Mouse (Mus musculus): ENCODE results near the gene Padi4. TPM values are rescaled to one million over a fixed set of nuclear protein-coding genes. Genes with fewer than 3 reads are reported as not detected.

The Padi4 gene
- polyA plus RNA-seq, 1 experiment from 2014 or later = 0.06 TPM

DNA sequence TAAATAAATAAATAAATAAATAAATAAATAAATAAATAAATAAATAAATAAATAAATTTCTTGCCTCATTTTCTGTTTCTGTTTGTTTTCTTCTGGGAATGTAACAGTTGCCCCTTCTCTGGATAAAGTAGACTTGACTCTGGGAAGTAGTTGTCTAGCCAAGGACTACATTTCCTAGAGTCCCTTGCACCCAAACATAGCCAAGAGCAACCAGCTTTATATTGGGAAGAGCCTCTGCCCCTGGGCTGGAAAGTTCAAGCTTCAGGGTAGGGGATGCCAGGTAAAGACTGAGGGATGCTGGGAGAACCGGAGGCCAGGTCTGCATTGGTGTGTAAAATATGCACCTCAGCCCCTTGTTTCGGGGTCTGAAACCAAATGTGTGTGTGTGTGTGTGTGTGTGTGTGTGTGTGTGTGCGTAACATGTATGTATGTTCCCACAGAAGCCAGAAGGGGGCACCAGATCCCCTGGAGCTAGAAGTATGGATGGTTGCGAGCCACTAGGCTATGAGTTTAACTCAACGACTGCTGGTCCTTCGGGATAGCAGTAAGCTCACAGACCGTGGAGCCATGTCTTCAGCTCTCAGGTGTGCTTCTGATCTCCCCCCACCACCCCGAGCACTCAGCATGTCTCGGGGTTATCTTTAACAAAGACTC is 10.4 kb upstream of the Padi4 start:
- H3K27me3 ChIP-seq = no peaks in the 10 kb centered on the region
- H3K4me3 ChIP-seq = no peak overlapping the region
- H3K9me3 ChIP-seq = 0 out of 2 replicates have a peak, but pooled peaks cover 2% of the 10 kb centered on the region
- no peaks in the 10 kb centered on the region for H3K4me1 ChIP-seq
- no peak overlapping the region for H3K9ac ChIP-seq
- no peak for ATAC-seq (ENCODE audit: low FRiP score, low read depth)
- H3K36me3 ChIP-seq = no peaks in the 10 kb centered on the region
- WGBS = 93% methylated on average over 9 of the region's 9 CpGs
- H3K27ac ChIP-seq = no peak overlapping the region
- no peak overlapping the region for H3K4me2 ChIP-seq (replicated peaks)

DNA sequence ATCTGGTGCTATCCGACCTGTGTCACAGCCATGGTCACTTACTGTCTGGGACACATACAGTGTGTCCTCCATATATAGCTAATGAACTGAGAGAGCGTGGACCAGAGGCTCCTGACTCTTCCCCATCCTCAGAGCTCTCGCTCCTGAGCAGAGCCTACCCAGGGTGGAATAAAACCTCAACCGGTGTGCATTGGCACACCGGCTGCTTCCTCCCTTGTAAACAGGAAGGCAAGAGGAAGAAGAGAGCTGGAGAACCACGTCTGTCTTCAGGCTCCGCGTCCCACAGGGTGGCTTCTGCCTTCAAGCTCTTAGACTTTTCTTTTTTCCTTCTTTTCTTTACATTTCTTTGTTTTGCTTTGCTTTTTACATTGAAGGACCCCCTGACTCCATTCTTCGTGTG is 8.8 kb upstream of the Padi4 start:
- WGBS = 87% methylated on average over 9 of the region's 9 CpGs
- ATAC-seq (ENCODE audit: low FRiP score, low read depth) = no peak

DNA sequence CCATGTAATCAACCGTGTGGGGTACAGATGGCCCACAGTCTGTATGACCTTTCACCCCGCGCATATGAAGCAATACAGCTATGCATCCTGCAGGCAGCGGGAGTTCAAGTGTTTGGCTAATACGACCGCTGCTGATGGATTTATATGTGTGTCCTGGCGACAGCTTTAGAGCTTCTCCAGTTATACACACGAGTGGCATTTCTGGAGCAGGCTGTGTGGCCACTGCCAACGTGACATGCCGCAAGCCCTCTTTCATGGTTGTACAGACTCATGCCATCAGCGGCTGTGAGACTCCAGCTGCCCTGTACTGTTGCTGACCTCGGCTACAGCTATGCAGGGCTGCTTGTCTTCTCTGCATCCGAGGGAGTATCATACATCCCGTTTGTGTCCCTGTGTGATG is 6.5 kb upstream of the Padi4 start:
- 0 out of 2 replicates have a peak, but pooled peaks have one; percentile 24 for ATAC-seq (ENCODE audit: low FRiP score, low read depth)
- 76% methylated on average over 14 of the region's 14 CpGs for WGBS

More for the DNA sequence above, 8.8 kb upstream of the Padi4 start:
- Histone ChIP-seq H3K36me3 (no peaks in the 10 kb centered on the region), H3K4me2 (replicated peaks) (no peak overlapping the region), H3K9ac (no peak overlapping the region), H3K9me3 (0 out of 2 replicates have a peak, but pooled peaks cover 2% of the 10 kb centered on the region), H3K4me3 (no peak overlapping the region), H3K27me3 (no peaks in the 10 kb centered on the region), H3K27ac (no peak overlapping the region), H3K4me1 (no peaks in the 10 kb centered on the region)

DNA sequence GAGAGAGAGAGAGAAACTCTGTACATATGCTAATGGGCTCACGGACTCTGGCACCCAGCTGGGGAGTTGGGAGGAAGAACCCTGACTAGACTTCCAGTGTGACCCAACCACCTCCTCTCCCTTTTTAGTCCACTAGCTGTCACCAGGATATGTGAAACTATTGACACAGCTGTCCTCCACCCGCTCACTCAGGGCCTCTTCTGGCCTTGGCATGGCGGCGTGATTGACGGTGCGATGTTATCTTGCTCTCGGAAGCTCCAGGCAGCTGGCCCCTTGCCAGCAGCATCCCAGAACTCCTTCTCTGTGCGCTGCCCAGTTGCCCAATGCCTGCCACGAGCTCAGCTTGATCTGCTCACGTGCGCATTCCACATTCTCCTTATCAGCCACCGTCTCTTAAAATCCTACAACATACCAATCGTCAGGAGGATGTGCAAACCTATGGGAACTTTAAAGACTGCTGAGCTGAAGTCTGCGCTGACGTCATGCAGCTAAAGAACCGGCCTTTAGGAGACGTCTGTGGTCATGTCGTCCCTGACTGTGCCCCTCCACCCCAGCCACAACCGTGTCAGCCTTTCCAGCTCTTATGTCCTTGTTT is 5.9 kb upstream of the Padi4 start:
- no peaks in the 10 kb centered on the region for H3K27me3 ChIP-seq
- H3K4me1 ChIP-seq = no peaks in the 10 kb centered on the region
- ATAC-seq (ENCODE audit: low FRiP score, low read depth) = peak; percentile 42
- H3K36me3 ChIP-seq = no peaks in the 10 kb centered on the region
- H3K4me3 ChIP-seq = no peak overlapping the region
- no peak overlapping the region for H3K4me2 ChIP-seq (replicated peaks)
- WGBS = 55% methylated on average over 19 of the region's 19 CpGs
- H3K27ac ChIP-seq = no peak overlapping the region
- H3K9ac ChIP-seq = no peak overlapping the region
- H3K9me3 ChIP-seq = 0 out of 2 replicates have a peak, but pooled peaks cover 2% of the 10 kb centered on the region

More for the DNA sequence above, 6.5 kb upstream of the Padi4 start:
- no peak overlapping the region for H3K27ac ChIP-seq
- no peaks in the 10 kb centered on the region for H3K36me3 ChIP-seq
- no peaks in the 10 kb centered on the region for H3K27me3 ChIP-seq
- no peak overlapping the region for H3K9ac ChIP-seq
- H3K9me3 ChIP-seq = 0 out of 2 replicates have a peak, but pooled peaks cover 2% of the 10 kb centered on the region
- H3K4me1 ChIP-seq = no peaks in the 10 kb centered on the region
- no peak overlapping the region for H3K4me3 ChIP-seq
- H3K4me2 ChIP-seq (replicated peaks) = no peak overlapping the region

DNA sequence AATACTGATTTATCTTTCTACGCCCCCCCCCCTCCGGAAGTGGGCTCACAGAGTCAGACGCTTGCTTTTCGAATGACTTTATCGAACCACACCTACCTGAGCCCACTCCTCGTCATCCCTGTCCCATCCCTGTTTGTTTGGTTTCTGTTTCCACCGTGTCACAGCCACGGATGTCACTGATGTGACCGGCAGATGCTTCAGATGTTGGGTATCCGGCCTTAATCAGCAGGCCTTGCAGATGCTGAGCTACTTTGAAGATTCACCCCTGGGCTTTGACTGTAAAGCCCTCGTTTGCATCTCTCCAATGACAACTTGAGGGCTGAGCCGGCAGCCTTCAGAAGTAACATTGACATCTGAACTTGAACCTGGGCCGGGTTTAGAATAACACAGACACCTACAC is 2.6 kb upstream of the Padi4 start:
- no peak overlapping the region for H3K4me3 ChIP-seq
- H3K27me3 ChIP-seq = no peaks in the 10 kb centered on the region
- no peaks in the 10 kb centered on the region for H3K36me3 ChIP-seq
- 0 out of 2 replicates have a peak, but pooled peaks cover 2% of the 10 kb centered on the region for H3K4me1 ChIP-seq
- no peak overlapping the region for H3K27ac ChIP-seq
- 70% methylated on average over 13 of the region's 13 CpGs for WGBS
- no peak overlapping the region for H3K4me2 ChIP-seq (replicated peaks)
- 0 out of 2 replicates have a peak, but pooled peaks cover 2% of the 10 kb centered on the region for H3K9me3 ChIP-seq
- no peak for ATAC-seq (ENCODE audit: low FRiP score, low read depth)
- H3K9ac ChIP-seq = no peak overlapping the region

DNA sequence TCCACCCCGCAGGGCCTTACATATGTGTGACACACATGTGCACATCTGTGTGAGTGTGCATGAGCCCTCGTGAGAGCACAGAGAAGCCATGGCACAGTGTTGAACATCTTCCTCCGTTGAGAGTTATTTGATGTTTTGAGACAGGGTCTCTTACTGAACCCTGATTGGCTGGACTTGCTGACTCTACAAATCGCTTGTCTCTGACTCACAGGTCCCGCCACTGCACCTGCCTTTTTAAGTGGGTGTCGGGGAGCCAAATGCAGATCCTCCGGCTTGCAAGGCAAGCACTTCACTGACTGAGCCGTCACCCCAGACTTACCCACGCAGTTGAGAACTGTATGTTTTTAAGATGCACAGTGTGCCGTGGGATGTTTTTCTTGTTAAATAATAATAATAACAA is 1.8 kb upstream of the Padi4 start:
- Histone ChIP-seq H3K4me1 (0 out of 2 replicates have a peak, but pooled peaks cover 2% of the 10 kb centered on the region), H3K9ac (no peak overlapping the region), H3K27ac (no peak overlapping the region), H3K27me3 (no peaks in the 10 kb centered on the region), H3K4me3 (no peak overlapping the region), H3K36me3 (no peaks in the 10 kb centered on the region), H3K9me3 (0 out of 2 replicates have a peak, but pooled peaks cover 2% of the 10 kb centered on the region), H3K4me2 (replicated peaks) (no peak overlapping the region)
- ATAC-seq (ENCODE audit: low FRiP score, low read depth) = no peak
- WGBS = 84% methylated on average over 10 of the region's 10 CpGs

DNA sequence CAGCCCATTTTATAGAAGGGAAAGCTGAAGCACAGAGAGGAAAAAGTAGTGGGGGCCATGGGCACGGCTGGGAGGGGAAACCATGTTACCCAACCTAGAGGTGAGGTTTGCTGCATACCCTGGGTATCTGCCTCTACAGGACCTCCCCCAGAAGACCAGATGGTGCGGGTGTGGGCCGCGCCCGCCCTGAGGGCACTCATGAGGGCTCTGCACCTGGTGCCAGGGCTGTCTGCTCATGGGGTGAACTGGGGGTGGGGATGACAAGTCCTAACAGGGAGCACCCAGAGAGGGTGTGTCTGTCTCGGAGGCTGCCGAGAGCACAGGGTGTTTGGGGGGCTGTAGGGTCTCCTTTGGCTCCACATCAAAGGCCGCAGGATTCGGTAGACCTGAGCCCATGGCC is 857 bp upstream of the Padi4 start:
- Histone ChIP-seq H3K27ac (no peak overlapping the region), H3K27me3 (no peaks in the 10 kb centered on the region), H3K9ac (no peak overlapping the region), H3K4me3 (no peak overlapping the region), H3K36me3 (no peaks in the 10 kb centered on the region), H3K4me2 (replicated peaks) (no peak overlapping the region), H3K9me3 (no peaks in the 10 kb centered on the region), H3K4me1 (0 out of 2 replicates have a peak, but pooled peaks cover 2% of the 10 kb centered on the region)
- no peak for ATAC-seq (ENCODE audit: low FRiP score, low read depth)
- 81% methylated on average over 9 of the region's 9 CpGs for WGBS

DNA sequence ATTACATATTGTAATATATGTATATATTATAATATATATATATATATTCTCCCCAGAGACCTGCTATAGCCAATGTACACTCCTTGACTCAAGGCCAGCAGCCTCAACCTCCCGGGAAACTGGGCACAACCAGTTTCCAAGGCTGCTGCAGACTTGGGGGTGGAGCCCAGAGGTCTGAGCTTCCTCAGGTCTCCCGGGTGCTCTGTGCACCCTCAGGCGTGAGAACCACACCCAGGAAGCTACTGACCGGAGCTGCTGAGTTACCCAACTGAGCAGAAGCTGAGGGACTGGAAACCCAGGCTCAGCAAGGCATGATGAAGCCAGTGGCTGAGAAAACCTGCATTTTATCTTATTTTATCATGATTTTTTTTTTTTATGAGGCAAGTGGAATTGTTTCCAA is 2.9 kb downstream of the Padi4 start:
- Histone ChIP-seq H3K4me3 (no peak overlapping the region), H3K27ac (no peak overlapping the region), H3K4me1 (0 out of 2 replicates have a peak, but pooled peaks cover 2% of the 10 kb centered on the region), H3K36me3 (no peaks in the 10 kb centered on the region), H3K9ac (no peak overlapping the region), H3K27me3 (no peaks in the 10 kb centered on the region), H3K4me2 (replicated peaks) (no peak overlapping the region), H3K9me3 (no peaks in the 10 kb centered on the region)
- ATAC-seq (ENCODE audit: low FRiP score, low read depth) = no peak
- 36% methylated on average over 4 of the region's 4 CpGs for WGBS

DNA sequence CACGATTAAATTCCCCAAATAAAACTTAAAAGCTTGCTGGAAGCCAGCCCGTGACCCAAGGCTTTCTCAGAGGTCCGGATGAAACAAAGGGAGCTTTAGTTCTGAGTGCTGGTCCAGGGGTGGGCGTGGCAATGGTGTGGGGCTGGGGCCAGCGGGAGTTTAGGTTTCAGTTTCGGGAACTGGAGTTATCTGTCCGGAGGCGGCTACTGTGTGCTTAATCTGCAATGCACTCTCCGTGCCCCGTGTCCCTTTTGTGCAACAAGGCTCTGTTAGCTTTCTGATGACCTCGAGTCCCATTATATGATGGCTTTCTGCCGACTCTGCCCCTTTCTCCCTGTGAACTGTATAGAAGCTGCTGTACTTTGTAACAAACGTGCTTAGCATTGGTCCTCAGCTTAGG is 3.6 kb downstream of the Padi4 start:
- Histone ChIP-seq H3K36me3 (no peaks in the 10 kb centered on the region), H3K27ac (no peak overlapping the region), H3K4me3 (peak overlapping the region; percentile 34), H3K4me1 (0 out of 2 replicates have a peak, but pooled peaks cover 2% of the 10 kb centered on the region), H3K9ac (peak overlapping the region; percentile 53), H3K4me2 (replicated peaks) (peak overlapping the region; percentile 54), H3K9me3 (no peaks in the 10 kb centered on the region), H3K27me3 (no peaks in the 10 kb centered on the region)
- no peak for ATAC-seq (ENCODE audit: low FRiP score, low read depth)
- 15% methylated on average over 13 of the region's 13 CpGs for WGBS

DNA sequence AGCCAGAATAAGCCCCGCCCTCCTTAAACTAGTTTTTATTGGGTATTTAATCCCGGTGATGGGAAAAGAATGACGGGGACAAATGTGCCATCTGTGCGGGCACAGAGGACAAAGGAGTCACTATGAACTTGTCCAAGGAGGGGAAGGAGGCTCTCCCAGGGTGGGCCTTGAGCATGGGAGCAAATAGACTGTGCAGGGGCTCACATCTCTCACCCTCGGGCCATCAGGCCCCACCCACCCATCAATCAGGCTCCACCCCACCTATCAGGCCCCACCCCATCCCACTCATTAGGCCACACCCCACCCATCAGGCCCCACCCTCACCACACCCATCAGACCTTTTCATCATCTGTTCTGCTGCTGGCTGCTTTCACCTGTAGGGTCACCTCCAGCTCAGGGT is 5.1 kb downstream of the Padi4 start:
- ATAC-seq (ENCODE audit: low FRiP score, low read depth) = no peak
- Histone ChIP-seq H3K9me3 (no peaks in the 10 kb centered on the region), H3K4me2 (replicated peaks) (no peak overlapping the region), H3K4me1 (0 out of 2 replicates have a peak, but pooled peaks cover 2% of the 10 kb centered on the region), H3K27me3 (no peaks in the 10 kb centered on the region), H3K9ac (no peak overlapping the region), H3K4me3 (no peak overlapping the region), H3K27ac (no peak overlapping the region), H3K36me3 (no peaks in the 10 kb centered on the region)
- 76% methylated on average over 5 of the region's 5 CpGs for WGBS

DNA sequence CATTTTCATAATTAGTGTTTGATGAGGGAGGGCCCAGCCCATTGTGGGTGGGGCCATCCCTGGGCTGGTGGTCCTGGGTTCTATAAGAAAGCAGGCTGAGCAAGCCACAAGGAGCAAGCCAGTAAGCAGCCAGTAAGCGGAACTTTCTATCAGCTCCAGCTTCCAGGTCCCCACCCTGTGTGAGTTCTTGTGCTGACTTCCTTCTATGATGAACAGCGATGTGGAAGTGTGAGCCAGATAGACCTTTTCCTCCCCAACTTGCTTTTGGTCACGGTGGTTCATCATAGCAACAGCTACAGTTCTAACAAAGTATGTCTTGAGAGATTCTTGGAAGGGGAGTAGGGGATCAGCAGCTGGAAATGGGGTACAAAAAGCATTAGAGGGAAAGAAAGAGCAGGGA is 8.1 kb downstream of the Padi4 start:
- Histone ChIP-seq H3K4me1 (no peaks in the 10 kb centered on the region), H3K9me3 (no peaks in the 10 kb centered on the region), H3K4me3 (no peak overlapping the region), H3K4me2 (replicated peaks) (no peak overlapping the region), H3K27ac (no peak overlapping the region), H3K27me3 (no peaks in the 10 kb centered on the region), H3K36me3 (no peaks in the 10 kb centered on the region), H3K9ac (no peak overlapping the region)
- 79% methylated on average over 3 of the region's 3 CpGs for WGBS
- no peak for ATAC-seq (ENCODE audit: low FRiP score, low read depth)

DNA sequence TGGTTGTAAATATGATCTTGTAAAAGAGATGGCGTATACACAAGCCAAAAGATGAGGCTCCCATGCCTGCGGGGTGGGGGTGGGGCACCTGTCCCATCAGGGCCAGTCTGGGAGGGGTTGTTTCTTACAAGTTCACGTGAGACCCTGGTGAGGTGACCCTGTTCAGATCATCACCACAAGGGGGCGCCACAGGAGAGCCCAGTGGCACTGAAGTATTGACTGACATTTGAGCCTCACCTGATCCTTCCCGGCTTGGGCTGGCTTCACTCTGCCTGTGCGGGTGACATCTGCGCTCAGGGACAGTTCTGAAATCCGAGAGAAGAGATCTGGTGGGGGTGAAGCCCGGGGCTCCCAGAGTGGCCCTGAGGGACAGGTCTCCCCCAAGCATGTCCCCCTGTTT is 10.9 kb downstream of the Padi4 start:
- Histone ChIP-seq H3K4me1 (peaks cover 2% of the 10 kb centered on the region; the same call in 1 of the 2 replicates), H3K4me2 (replicated peaks) (no peak overlapping the region), H3K27me3 (no peaks in the 10 kb centered on the region), H3K9ac (no peak overlapping the region), H3K4me3 (no peak overlapping the region), H3K36me3 (no peaks in the 10 kb centered on the region), H3K27ac (no peak overlapping the region), H3K9me3 (no peaks in the 10 kb centered on the region)
- ATAC-seq (ENCODE audit: low FRiP score, low read depth) = no peak; the same call in 1 of the 2 replicates
- WGBS = 13% methylated on average over 9 of the region's 9 CpGs
